Mouse (Mus musculus): ENCODE measurements around the gene Wasl.

- no peak for TF ChIP-seq CTCF (IDR thresholded peaks at IDR 0.05; ENCODE audit: insufficient read depth, low read depth, low read length)
- TF ChIP-seq POLR2A (IDR thresholded peaks at IDR 0.05; ENCODE audit: insufficient read depth, low read depth, low read length) = no peak
Observed at GRCm38 (mm10) chr6:24651538-24651937, 13.3 kb downstream of the Wasl start.
